Mouse (Mus musculus) forebrain, embryonic 13.5 days (tissue): ENCODE results near the gene Ror1. TPM values are rescaled to one million over a fixed set of nuclear protein-coding genes. Genes with fewer than 3 reads are reported as not detected.

Experiments used
- ATAC-seq: fragments of 200-750 bp; cut with Nextera tagmentation; 2 replicates; pipeline ENCODE4 v1.8.0; 2017
- H3K27ac ChIP-seq: fragments of 300-500 bp; sonication (generic); 2 replicates; pipeline ENCODE4 v1.5.1; 2015; ENCODE audit warnings: inconsistent platforms, mild to moderate bottlenecking, moderate library complexity
- H3K27me3 ChIP-seq: fragments of 300-500 bp; sonication (generic); 2 replicates; pipeline ENCODE4 v1.6.1; 2015; ENCODE audit warnings: mild to moderate bottlenecking, inconsistent platforms
- H3K36me3 ChIP-seq: fragments of 300-500 bp; sonication (generic); 2 replicates; pipeline ENCODE4 v1.6.1; 2015; ENCODE audit warnings: mild to moderate bottlenecking, inconsistent platforms; ENCODE audit not compliant: poor library complexity, severe bottlenecking
- H3K4me1 ChIP-seq: fragments of 300-500 bp; sonication (generic); 2 replicates; pipeline ENCODE4 v1.6.1; 2015; ENCODE audit warnings: inconsistent platforms
- H3K4me2 ChIP-seq: fragments of 300-500 bp; sonication (generic); 2 replicates; pipeline ENCODE4 v1.6.1; 2015; ENCODE audit warnings: inconsistent platforms, mild to moderate bottlenecking, moderate library complexity
- H3K4me3 ChIP-seq: fragments of 300-500 bp; sonication (generic); 2 replicates; pipeline ENCODE4 v1.5.1; 2015; ENCODE audit warnings: mild to moderate bottlenecking, inconsistent platforms
- H3K9ac ChIP-seq: fragments of 300-500 bp; sonication (generic); 2 replicates; pipeline ENCODE4 v1.6.1; 2015; ENCODE audit warnings: mild to moderate bottlenecking, inconsistent platforms
- H3K9me3 ChIP-seq: fragments of 300-500 bp; sonication (generic); replicated peaks from 2 replicates; pipeline ENCODE4 v1.6.1; 2016; ENCODE audit warnings: inconsistent platforms
- WGBS: fragments of 180-500 bp; shearing (Covaris S2); methylation state at CpG from one replicate; pipeline ENCODE4 v1.1.7; 2015; 5-methylcytosine and 5-hydroxymethylcytosine counted together
- polyA plus RNA-seq: library from polyadenylated mRNA; unstranded; fragments of >200 nt; fragmentation: Nextera tagmentation; extraction: Ambion mirVana; gene quantifications from 2 replicates; pipeline ENCODE4 v1.2.1, GENCODE M21; 2015

The Ror1 gene
- polyA plus RNA-seq, 1 experiment from 2014 or later, result 0.84 TPM

DNA sequence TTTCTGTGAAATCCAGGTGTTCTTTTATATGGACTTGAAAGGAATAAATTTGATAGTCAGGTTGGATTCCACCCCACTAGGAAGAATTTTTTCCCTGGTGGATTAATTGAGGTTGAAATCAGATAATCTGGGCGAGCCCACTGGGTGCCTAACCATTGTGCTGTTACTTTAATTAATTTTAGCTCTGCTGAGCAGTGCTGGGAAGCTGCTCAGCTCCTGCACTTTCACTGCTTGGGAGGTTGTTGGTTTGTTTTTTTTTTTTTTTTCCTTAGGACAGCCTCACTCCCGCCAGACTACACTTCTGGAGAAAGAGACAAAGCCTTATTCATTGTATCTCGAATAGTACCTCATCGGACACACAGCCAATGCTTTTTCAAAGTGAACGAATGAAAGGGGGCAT lies 75.2 kb downstream of the Ror1 start:
- H3K4me1 ChIP-seq, result peaks cover 23% of the 10 kb centered on the region
- 7% methylated on average over 5 of the region's 5 CpGs for WGBS
- 0 out of 2 replicates have a peak, but pooled peaks have one; percentile 41 for ATAC-seq
- peak overlapping the region; percentile 1; the same call in 1 of the 2 replicates for H3K9ac ChIP-seq
- no peak overlapping the region for H3K4me3 ChIP-seq
- no peaks in the 10 kb centered on the region for H3K27me3 ChIP-seq
- peak overlapping the region; percentile 53 for H3K4me2 ChIP-seq
- H3K27ac ChIP-seq, result no peak overlapping the region
- no peaks in the 10 kb centered on the region for H3K36me3 ChIP-seq
- H3K9me3 ChIP-seq, result no peaks in the 10 kb centered on the region

GRCm38 (mm10) chr4:100171483-100171898 lies 75.9 kb downstream of the Ror1 start:
- Histone ChIP-seq H3K4me1 (peaks cover 23% of the 10 kb centered on the region), H3K27ac (no peak overlapping the region), H3K9ac (0 out of 2 replicates have a peak overlapping the region, but pooled peaks have one; percentile 1), H3K9me3 (no peaks in the 10 kb centered on the region), H3K36me3 (no peaks in the 10 kb centered on the region), H3K4me3 (no peak overlapping the region), H3K4me2 (no peak overlapping the region), H3K27me3 (no peaks in the 10 kb centered on the region)
- no peak for ATAC-seq
- 55% methylated on average over 5 of the region's 5 CpGs for WGBS

GRCm38 (mm10) chr4:100175594-100175993 lies 80.0 kb downstream of the Ror1 start:
- Histone ChIP-seq H3K27ac (no peak overlapping the region), H3K27me3 (no peaks in the 10 kb centered on the region), H3K4me3 (no peak overlapping the region), H3K4me2 (no peak overlapping the region), H3K9ac (no peak overlapping the region), H3K4me1 (peaks cover 12% of the 10 kb centered on the region), H3K36me3 (no peaks in the 10 kb centered on the region), H3K9me3 (no peaks in the 10 kb centered on the region)
- no peak for ATAC-seq
- WGBS, result 93% methylated on average over 7 of the region's 7 CpGs

DNA sequence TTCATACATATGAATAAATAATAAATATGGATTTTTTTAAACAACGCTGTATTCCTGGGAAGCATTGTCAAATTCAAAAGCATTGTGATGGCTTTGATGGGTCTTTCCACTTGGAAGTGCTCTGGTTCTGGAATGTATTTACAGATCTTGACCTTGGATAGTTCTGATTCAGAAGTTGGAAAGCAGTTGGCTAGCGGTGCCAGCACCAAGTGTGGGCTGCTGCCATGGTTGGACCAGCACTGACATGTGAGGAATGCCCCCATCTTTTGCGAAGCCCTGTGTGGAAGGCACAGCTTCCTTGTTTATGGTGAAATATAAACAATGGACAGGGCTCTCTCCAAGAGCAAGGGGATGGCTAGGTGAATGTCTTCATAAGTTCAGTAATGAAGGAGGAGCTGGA lies 82.7 kb downstream of the Ror1 start:
- ATAC-seq, result no peak
- Histone ChIP-seq H3K4me3 (no peak overlapping the region), H3K4me1 (no peaks in the 10 kb centered on the region), H3K27ac (no peak overlapping the region), H3K9ac (no peak overlapping the region), H3K4me2 (no peak overlapping the region), H3K27me3 (no peaks in the 10 kb centered on the region), H3K9me3 (no peaks in the 10 kb centered on the region), H3K36me3 (no peaks in the 10 kb centered on the region)
- WGBS, result 90% methylated on average over 3 of the region's 3 CpGs

DNA sequence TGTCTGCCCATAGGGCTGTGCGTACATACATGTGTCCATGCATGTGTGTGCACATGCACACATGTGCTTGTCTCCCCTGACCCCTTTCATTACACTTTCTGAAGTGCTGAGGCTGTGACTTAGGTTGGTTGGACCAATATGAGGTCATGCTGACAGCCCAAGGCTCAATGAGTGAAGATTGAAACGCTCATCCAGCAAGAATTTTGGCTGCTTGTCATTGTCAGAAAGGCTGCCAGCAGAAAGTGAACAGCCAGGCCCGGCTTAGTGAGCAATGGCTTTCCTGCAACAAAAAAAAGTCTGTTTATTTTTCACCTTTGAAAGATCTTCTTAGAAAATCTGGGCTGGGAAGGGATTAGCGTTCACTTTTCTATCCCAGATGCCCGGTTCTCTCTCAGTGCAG lies 86.1 kb downstream of the Ror1 start:
- H3K4me1 ChIP-seq, result no peaks in the 10 kb centered on the region
- no peaks in the 10 kb centered on the region for H3K36me3 ChIP-seq
- ATAC-seq, result no peak
- H3K4me2 ChIP-seq, result no peak overlapping the region
- no peak overlapping the region for H3K4me3 ChIP-seq
- no peak overlapping the region for H3K9ac ChIP-seq
- H3K9me3 ChIP-seq, result no peaks in the 10 kb centered on the region
- WGBS, result 54% methylated on average over 5 of the region's 5 CpGs
- H3K27ac ChIP-seq, result no peak overlapping the region
- H3K27me3 ChIP-seq, result no peaks in the 10 kb centered on the region

- Histone ChIP-seq H3K4me2 (no peak overlapping the region), H3K4me1 (peaks cover 11% of the 10 kb centered on the region), H3K36me3 (no peaks in the 10 kb centered on the region), H3K9me3 (no peaks in the 10 kb centered on the region), H3K27ac (no peak overlapping the region), H3K4me3 (no peak overlapping the region), H3K27me3 (no peaks in the 10 kb centered on the region), H3K9ac (no peak overlapping the region)
- 93% methylated on average over 8 of the region's 8 CpGs for WGBS
- no peak for ATAC-seq
Observed at GRCm38 (mm10) chr4:100186781-100187180, 91.2 kb downstream of the Ror1 start.

GRCm38 (mm10) chr4:100187563-100188200 lies 92.1 kb downstream of the Ror1 start:
- ATAC-seq, result no peak
- Histone ChIP-seq H3K27me3 (no peaks in the 10 kb centered on the region), H3K36me3 (no peaks in the 10 kb centered on the region), H3K4me1 (peaks cover 11% of the 10 kb centered on the region), H3K9ac (no peak overlapping the region), H3K27ac (no peak overlapping the region), H3K9me3 (no peaks in the 10 kb centered on the region), H3K4me2 (no peak overlapping the region), H3K4me3 (no peak overlapping the region)
- WGBS, result 45% methylated on average over 6 of the region's 6 CpGs

- ATAC-seq, result peak; percentile 83
- 19% methylated on average over 4 of the region's 4 CpGs for WGBS
Observed at GRCm38 (mm10) chr4:100188201-100188699, 92.7 kb downstream of the Ror1 start.

DNA sequence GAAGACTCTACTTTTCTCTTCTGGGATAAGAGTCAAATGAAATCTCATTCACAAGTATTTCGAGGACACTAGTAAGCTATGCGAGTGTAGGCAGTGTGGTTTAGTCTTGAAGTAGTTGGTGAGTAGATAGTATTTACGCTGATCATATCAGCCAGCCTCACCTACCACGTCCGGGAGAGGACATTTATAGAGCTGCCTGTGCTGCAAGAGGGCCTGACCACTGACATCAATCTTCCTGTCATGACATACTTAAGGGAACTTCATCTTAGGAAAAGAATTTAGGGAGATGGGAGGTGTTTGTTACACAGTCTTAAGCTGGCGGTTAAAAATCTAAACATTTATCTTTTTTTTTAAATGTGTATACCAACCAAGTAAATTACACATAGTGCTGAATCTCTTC lies 95.9 kb downstream of the Ror1 start:
- no peak for ATAC-seq
- 95% methylated on average over 6 of the region's 6 CpGs for WGBS
- Histone ChIP-seq H3K36me3 (no peaks in the 10 kb centered on the region), H3K27ac (no peak overlapping the region), H3K4me2 (no peak overlapping the region), H3K9ac (no peak overlapping the region), H3K9me3 (no peaks in the 10 kb centered on the region), H3K4me1 (peaks cover 14% of the 10 kb centered on the region), H3K27me3 (no peaks in the 10 kb centered on the region), H3K4me3 (no peak overlapping the region)

More at GRCm38 (mm10) chr4:100188201-100188699, 92.7 kb downstream of the Ror1 start:
- H3K27ac ChIP-seq, result 0 out of 2 replicates have a peak overlapping the region, but pooled peaks have one; percentile 14
- H3K9me3 ChIP-seq, result no peaks in the 10 kb centered on the region
- no peaks in the 10 kb centered on the region for H3K36me3 ChIP-seq
- no peak overlapping the region for H3K4me2 ChIP-seq
- H3K27me3 ChIP-seq, result no peaks in the 10 kb centered on the region
- H3K9ac ChIP-seq, result no peak overlapping the region
- H3K4me3 ChIP-seq, result no peak overlapping the region
- peaks cover 11% of the 10 kb centered on the region for H3K4me1 ChIP-seq

DNA sequence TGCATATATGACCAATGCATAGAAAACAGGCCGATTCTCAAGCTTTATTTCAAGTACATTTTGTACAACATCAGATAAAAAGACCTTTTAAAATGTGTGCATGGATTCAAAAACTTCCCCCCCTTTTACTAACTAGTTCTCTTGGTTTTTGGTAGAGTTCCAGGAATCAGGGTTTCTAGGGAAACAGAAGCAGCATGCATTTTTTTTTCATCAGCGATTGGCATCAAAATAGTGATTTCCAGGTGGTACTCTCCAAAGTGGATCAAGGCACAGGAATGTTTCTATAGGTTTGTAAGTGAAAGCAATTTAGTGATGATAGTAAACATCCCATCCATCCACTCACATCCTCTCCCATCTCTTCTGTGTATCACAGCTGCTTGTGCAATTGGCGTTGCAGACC lies 98.5 kb downstream of the Ror1 start:
- ATAC-seq, result no peak
- Histone ChIP-seq H3K9me3 (no peaks in the 10 kb centered on the region), H3K4me2 (no peak overlapping the region), H3K4me3 (no peak overlapping the region), H3K27ac (no peak overlapping the region), H3K36me3 (no peaks in the 10 kb centered on the region), H3K4me1 (peaks cover 3% of the 10 kb centered on the region; the same call in 1 of the 2 replicates), H3K27me3 (no peaks in the 10 kb centered on the region), H3K9ac (no peak overlapping the region)
- 68% methylated on average over 3 of the region's 3 CpGs for WGBS

DNA sequence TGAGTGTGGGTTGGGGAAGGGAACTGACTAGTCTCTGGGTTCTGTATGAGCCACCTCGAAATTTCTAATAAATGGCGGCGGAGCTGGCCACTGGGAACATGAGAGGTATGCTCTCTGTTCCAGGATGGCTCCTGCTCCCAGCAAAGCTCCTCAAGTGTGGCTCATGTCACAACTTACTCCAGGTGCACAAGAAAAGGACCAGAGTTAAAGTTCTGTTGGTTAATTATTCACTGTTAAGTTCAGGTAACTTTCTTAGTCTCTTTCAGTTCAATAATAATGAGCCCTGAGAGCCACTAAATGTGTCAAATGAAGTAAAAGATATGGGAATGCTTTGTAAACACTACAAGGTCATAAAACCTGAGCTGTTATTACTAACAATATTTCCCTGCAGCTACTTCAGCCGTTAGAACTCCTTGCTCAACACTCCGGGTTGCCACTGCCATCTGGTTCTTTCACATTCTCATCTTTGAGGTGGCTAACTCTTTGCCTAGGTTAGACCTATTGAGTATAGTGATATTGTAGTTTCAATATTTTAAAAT lies 100.7 kb downstream of the Ror1 start:
- no peak for ATAC-seq
- no peak overlapping the region for H3K4me3 ChIP-seq
- no peak overlapping the region for H3K4me2 ChIP-seq
- no peaks in the 10 kb centered on the region for H3K27me3 ChIP-seq
- no peak overlapping the region for H3K27ac ChIP-seq
- no peaks in the 10 kb centered on the region for H3K36me3 ChIP-seq
- H3K9ac ChIP-seq, result no peak overlapping the region
- 89% methylated on average over 5 of the region's 5 CpGs for WGBS
- H3K9me3 ChIP-seq, result no peaks in the 10 kb centered on the region
- peaks cover 3% of the 10 kb centered on the region; the same call in 1 of the 2 replicates for H3K4me1 ChIP-seq

DNA sequence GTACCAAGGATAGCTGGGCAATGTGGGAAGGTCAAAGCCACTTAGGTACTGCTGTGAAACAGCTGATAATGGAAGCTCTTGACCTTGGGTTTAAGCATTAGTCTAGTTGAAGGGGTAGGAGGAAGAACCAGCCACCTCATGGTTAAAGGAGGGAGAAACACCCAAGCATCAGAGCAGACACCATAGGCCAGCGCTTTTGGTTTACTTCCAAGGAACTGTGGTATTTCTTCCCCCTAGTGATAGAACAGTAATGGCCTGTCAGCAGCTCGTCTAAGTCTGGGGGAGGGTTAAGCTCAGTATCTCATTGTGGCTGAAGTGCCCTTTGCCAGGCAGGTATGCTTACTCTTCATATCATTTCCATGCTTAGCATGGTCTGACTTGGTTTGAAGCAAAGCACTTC lies 102.7 kb downstream of the Ror1 start:
- no peak for ATAC-seq
- no peaks in the 10 kb centered on the region for H3K27me3 ChIP-seq
- no peak overlapping the region for H3K4me3 ChIP-seq
- WGBS, result 87% methylated on average over 2 of the region's 2 CpGs
- H3K4me1 ChIP-seq, result peaks cover 3% of the 10 kb centered on the region; the same call in 1 of the 2 replicates
- no peaks in the 10 kb centered on the region for H3K36me3 ChIP-seq
- H3K9ac ChIP-seq, result no peak overlapping the region
- no peak overlapping the region for H3K27ac ChIP-seq
- H3K9me3 ChIP-seq, result no peaks in the 10 kb centered on the region
- no peak overlapping the region for H3K4me2 ChIP-seq
